Mouse (Mus musculus) hindbrain, embryonic 15.5 days (tissue): ENCODE data around the gene Cbfb. TPM values are rescaled to one million over a fixed set of nuclear protein-coding genes. Genes with fewer than 3 reads are reported as not detected.
"Not testable (repeated sequence)": the region's sequence is repeated elsewhere in the genome, so short reads cannot be mapped to it uniquely, and the experiment has no call there.

Experiments
- ATAC-seq: fragments of 200-750 bp; cut with Nextera tagmentation; 2 replicates; pipeline ENCODE4 v1.8.0; 2017; ENCODE audit warnings: low read depth, moderate number of reproducible peaks, moderate TSS enrichment; ENCODE audit not compliant: low FRiP score
- H3K27ac ChIP-seq: fragments of 300-500 bp; sonication (generic); replicated peaks from 2 replicates; pipeline ENCODE4 v1.5.1; 2015; ENCODE audit warnings: mild to moderate bottlenecking, inconsistent platforms
- H3K27me3 ChIP-seq: fragments of 300-500 bp; sonication (generic); 2 replicates; pipeline ENCODE4 v1.6.1; 2015; ENCODE audit warnings: control low read depth, inconsistent platforms
- H3K36me3 ChIP-seq: fragments of 300-500 bp; sonication (generic); 2 replicates; pipeline ENCODE4 v1.6.1; 2015; ENCODE audit warnings: control low read depth, inconsistent platforms
- H3K4me1 ChIP-seq: fragments of 300-500 bp; sonication (generic); replicated peaks from 2 replicates; pipeline ENCODE4 v1.6.1; 2015; ENCODE audit warnings: control low read depth, inconsistent platforms
- H3K4me2 ChIP-seq: fragments of 300-500 bp; sonication (generic); 2 replicates; pipeline ENCODE4 v1.6.1; 2015; ENCODE audit warnings: moderate library complexity, mild to moderate bottlenecking, inconsistent platforms
- H3K4me3 ChIP-seq: fragments of 300-500 bp; sonication (generic); 2 replicates; pipeline ENCODE4 v1.5.1; 2015; ENCODE audit warnings: mild to moderate bottlenecking, inconsistent platforms
- H3K9ac ChIP-seq: fragments of 300-500 bp; sonication (generic); 2 replicates; pipeline ENCODE4 v1.6.1; 2015; ENCODE audit warnings: inconsistent platforms
- H3K9me3 ChIP-seq: fragments of 300-500 bp; sonication (generic); 2 replicates; pipeline ENCODE4 v1.6.1; 2016; ENCODE audit warnings: control low read depth, inconsistent platforms
- WGBS: fragments of 180-500 bp; shearing (Covaris S2); methylation state at CpG from one replicate; pipeline ENCODE4 v1.1.7; 2015; 5-methylcytosine and 5-hydroxymethylcytosine counted together
- polyA plus RNA-seq: library from polyadenylated mRNA; unstranded; fragments of >200 nt; fragmentation: Nextera tagmentation; extraction: Ambion mirVana; gene quantifications from 2 replicates; pipeline ENCODE4 v1.2.1, GENCODE M21; 2015

Cbfb gene
- polyA plus RNA-seq, 1 experiment from 2014 or later, result 28.8 TPM

GRCm38 (mm10) chr8:105231503-105232320 is 61.2 kb downstream of the Cbfb start:
- H3K27me3 ChIP-seq, result no peaks in the 10 kb centered on the region
- H3K4me3 ChIP-seq, result no peak overlapping the region
- H3K9me3 ChIP-seq, result no peaks in the 10 kb centered on the region
- 89% methylated on average over 12 of the region's 12 CpGs for WGBS
- H3K4me1 ChIP-seq, result peaks cover 3% of the 10 kb centered on the region; the same call in 1 of the 2 replicates
- no peak overlapping the region for H3K4me2 ChIP-seq
- no peak overlapping the region for H3K9ac ChIP-seq
- no peak overlapping the region for H3K27ac ChIP-seq
- no peak for ATAC-seq
- peaks cover 6% of the 10 kb centered on the region for H3K36me3 ChIP-seq

GRCm38 (mm10) chr8:105232321-105232693 is 61.8 kb downstream of the Cbfb start:
- not testable (repeated sequence) for H3K4me2 ChIP-seq, H3K27me3 ChIP-seq, H3K9me3 ChIP-seq, H3K4me1 ChIP-seq, H3K9ac ChIP-seq, H3K27ac ChIP-seq, ATAC-seq, H3K4me3 ChIP-seq, H3K36me3 ChIP-seq
- 95% methylated on average over 4 of the region's 4 CpGs for WGBS

DNA sequence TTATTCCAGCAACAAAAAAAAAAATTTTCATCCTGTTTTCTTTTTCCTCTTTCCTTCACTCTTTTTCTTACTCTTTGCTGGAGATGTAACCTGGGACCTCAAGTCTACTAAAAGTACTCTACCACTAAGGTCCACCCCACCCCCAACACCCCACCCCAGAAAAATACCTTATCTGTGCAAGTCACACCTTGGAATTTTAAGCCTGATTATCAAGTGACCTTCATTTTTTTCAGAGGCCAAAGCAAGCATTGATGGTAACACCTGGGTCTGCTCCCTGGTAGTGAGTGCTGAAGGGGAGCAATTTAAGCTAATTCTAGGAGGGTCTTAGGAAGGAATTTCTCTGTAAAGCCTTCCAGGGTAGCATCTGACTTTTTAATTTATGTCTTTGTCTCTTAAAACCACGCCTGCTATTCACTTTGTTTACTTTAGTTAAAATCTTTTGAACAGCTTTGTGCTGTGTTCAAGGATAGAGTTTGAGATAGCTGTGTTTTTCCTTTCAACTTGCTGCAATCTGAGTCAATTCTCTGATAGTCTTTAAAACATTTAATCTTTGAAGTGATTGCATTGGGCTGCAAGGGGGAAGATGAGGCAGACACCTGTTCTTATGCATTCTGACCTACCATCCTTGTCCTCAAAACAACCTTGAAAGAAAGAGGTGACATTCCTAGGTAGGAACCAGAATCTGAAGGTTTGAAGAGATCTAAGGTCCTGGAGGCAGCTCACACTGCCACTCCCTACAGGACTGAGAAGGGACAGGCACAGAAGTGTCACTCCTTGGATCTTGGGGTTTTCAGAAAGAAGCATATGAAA is 62.9 kb downstream of the Cbfb start:
- no peak for ATAC-seq
- H3K4me1 ChIP-seq, result no peaks in the 10 kb centered on the region
- no peaks in the 10 kb centered on the region for H3K27me3 ChIP-seq
- H3K9me3 ChIP-seq, result no peaks in the 10 kb centered on the region
- peaks cover 6% of the 10 kb centered on the region for H3K36me3 ChIP-seq
- no peak overlapping the region for H3K9ac ChIP-seq
- H3K27ac ChIP-seq, result no peak overlapping the region
- H3K4me2 ChIP-seq, result no peak overlapping the region
- no peak overlapping the region for H3K4me3 ChIP-seq
- WGBS, result 79% methylated on average over 1 of the region's 1 CpGs

GRCm38 (mm10) chr8:105235206-105235605 is 64.7 kb downstream of the Cbfb start:
- no peaks in the 10 kb centered on the region for H3K4me1 ChIP-seq
- no peaks in the 10 kb centered on the region for H3K9me3 ChIP-seq
- no peak overlapping the region for H3K4me3 ChIP-seq
- H3K27ac ChIP-seq, result no peak overlapping the region
- WGBS, result 93% methylated on average over 1 of the region's 1 CpGs
- H3K36me3 ChIP-seq, result peaks cover 22% of the 10 kb centered on the region
- no peak overlapping the region for H3K4me2 ChIP-seq
- ATAC-seq, result no peak
- no peaks in the 10 kb centered on the region for H3K27me3 ChIP-seq
- no peak overlapping the region for H3K9ac ChIP-seq

- Histone ChIP-seq H3K27ac (no peak overlapping the region), H3K27me3 (no peaks in the 10 kb centered on the region), H3K9me3 (no peaks in the 10 kb centered on the region), H3K4me2 (no peak overlapping the region), H3K4me1 (no peaks in the 10 kb centered on the region), H3K4me3 (no peak overlapping the region), H3K9ac (no peak overlapping the region), H3K36me3 (peaks cover 41% of the 10 kb centered on the region)
- 91% methylated on average over 14 of the region's 14 CpGs for WGBS
- no peak for ATAC-seq
These were observed 67.1 kb downstream of the Cbfb start for GRCm38 (mm10) chr8:105237442-105238142.

DNA sequence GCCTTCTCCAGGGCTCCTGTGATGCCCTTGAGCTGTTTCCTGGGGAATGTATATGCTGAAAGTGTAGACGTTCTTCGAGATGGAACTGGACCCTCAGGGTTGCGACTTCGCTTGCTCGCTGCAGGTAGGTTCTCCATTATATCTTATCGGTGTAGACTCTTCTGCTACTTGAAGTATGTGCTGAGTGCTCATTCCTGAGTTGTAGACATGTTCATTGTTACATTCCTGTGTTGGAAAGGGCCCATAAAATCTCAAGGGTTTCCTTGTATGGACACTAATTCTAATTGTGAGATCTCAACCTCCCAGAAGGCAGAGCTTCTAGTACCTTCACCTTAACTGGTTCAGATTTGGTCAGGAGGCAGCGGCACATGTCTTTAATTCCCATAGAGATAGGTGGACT is 70.5 kb downstream of the Cbfb start:
- no peak overlapping the region for H3K4me3 ChIP-seq
- no peak overlapping the region for H3K4me2 ChIP-seq
- no peak overlapping the region for H3K9ac ChIP-seq
- ATAC-seq, result no peak
- H3K27me3 ChIP-seq, result no peaks in the 10 kb centered on the region
- WGBS, result 96% methylated on average over 7 of the region's 7 CpGs
- H3K27ac ChIP-seq, result no peak overlapping the region
- H3K9me3 ChIP-seq, result no peaks in the 10 kb centered on the region
- no peaks in the 10 kb centered on the region for H3K4me1 ChIP-seq
- H3K36me3 ChIP-seq, result peaks cover 38% of the 10 kb centered on the region

DNA sequence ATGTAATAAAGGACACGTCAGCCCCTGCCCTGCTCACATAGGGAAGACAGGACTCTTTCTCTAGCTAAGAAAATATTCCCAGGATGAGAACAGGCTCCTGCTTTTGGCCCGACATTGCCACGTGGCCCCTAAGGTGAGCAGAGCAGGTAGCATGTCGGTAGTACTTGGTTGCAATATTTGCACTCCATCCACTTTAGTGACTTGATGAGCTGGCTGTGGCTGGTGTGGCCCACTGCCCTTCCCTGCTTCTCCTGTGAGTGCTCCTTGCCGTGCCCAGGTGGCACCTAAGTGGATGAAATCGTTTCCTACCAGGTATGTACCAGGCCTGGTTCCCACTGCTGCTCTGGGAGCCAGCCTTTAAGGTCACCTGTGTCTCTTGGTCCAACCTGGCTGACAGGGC is 81.5 kb downstream of the Cbfb start:
- Histone ChIP-seq H3K27me3 (peaks cover 19% of the 10 kb centered on the region), H3K36me3 (peaks cover 33% of the 10 kb centered on the region), H3K4me2 (no peak overlapping the region), H3K9me3 (no peaks in the 10 kb centered on the region), H3K27ac (no peak overlapping the region), H3K4me1 (peaks cover 19% of the 10 kb centered on the region), H3K9ac (no peak overlapping the region), H3K4me3 (no peak overlapping the region)
- WGBS, result 90% methylated on average over 6 of the region's 6 CpGs
- ATAC-seq, result no peak

DNA sequence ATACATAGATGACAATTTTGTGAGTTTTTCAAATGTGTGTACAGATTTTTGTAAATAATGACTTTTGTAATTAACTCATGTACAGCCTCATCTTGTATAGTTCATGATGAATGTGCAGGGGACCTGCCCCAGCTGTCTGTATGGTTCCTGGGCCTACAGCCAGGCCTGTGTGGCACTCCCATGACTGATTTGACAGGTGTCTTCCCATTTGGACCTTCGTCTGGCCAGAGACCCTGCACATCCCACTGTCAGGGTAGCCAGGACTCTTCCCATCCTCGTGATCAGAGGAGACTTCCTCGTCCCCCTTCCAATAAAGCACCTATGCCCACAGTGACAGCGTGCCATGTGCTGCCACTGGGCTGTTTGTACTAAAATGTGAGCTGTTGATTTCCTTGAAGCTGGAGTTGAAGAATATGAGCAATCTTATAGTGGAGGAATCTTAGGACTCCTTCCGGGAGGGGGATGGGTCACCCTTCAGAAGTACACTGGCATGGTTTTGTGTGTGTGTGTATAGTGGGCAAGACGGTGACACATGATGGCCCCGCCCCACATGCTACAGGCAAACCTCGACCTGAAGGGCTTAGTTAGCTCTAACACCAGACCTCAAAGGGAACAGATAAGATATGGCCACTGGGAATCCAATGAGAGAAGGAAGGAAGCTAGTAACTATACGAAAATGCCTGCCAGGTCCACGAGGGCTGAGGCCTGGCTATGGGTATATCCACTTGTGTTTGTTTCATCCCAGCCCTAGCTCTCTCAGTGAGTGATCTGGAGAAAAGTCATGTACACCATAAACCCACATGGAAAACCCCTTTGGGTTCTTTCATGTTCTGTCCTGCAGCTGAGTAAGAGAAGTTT is 82.4 kb downstream of the Cbfb start:
- WGBS, result 91% methylated on average over 10 of the region's 10 CpGs
- no peak overlapping the region for H3K4me2 ChIP-seq
- H3K4me1 ChIP-seq, result peaks cover 19% of the 10 kb centered on the region
- 0 out of 2 replicates have a peak overlapping the region, but pooled peaks have one; percentile 8 for H3K9ac ChIP-seq
- no peak overlapping the region for H3K27ac ChIP-seq
- no peaks in the 10 kb centered on the region for H3K9me3 ChIP-seq
- ATAC-seq, result no peak
- H3K4me3 ChIP-seq, result no peak overlapping the region
- H3K36me3 ChIP-seq, result peaks cover 27% of the 10 kb centered on the region
- H3K27me3 ChIP-seq, result peaks cover 27% of the 10 kb centered on the region

- peak; percentile 13; the same call in 1 of the 2 replicates for ATAC-seq
- peak overlapping the region; percentile 8; the same call in 1 of the 2 replicates for H3K9ac ChIP-seq
- H3K4me3 ChIP-seq, result peak overlapping the region; percentile 54
- H3K27me3 ChIP-seq, result peaks cover 35% of the 10 kb centered on the region
- peaks cover 24% of the 10 kb centered on the region for H3K36me3 ChIP-seq
- WGBS, result 27% methylated on average over 20 of the region's 20 CpGs
- peaks cover 21% of the 10 kb centered on the region for H3K4me1 ChIP-seq
- H3K27ac ChIP-seq, result peak overlapping the region; percentile 63; the same call in 1 of the 2 replicates
- peak overlapping the region; percentile 98 for H3K4me2 ChIP-seq
- H3K9me3 ChIP-seq, result no peaks in the 10 kb centered on the region
These were observed 83.3 kb downstream of the Cbfb start for GRCm38 (mm10) chr8:105253766-105254151.

- WGBS, result under 1% methylated on average over 68 of the region's 74 CpGs
- ATAC-seq, result peak; percentile 75
- peaks cover 27% of the 10 kb centered on the region for H3K4me1 ChIP-seq
- peak overlapping the region; percentile 63 for H3K27ac ChIP-seq
- H3K4me3 ChIP-seq, result peak overlapping the region; percentile 54
- peaks cover 19% of the 10 kb centered on the region for H3K36me3 ChIP-seq
- peaks cover 41% of the 10 kb centered on the region for H3K27me3 ChIP-seq
- no peaks in the 10 kb centered on the region for H3K9me3 ChIP-seq
- H3K9ac ChIP-seq, result peak overlapping the region; percentile 60
- H3K4me2 ChIP-seq, result peak overlapping the region; percentile 98
These were observed 83.9 kb downstream of the Cbfb start for GRCm38 (mm10) chr8:105254152-105254965.
